Mouse (Mus musculus): ENCODE measurements around the gene Mpdu1. TPM values are rescaled to one million over a fixed set of nuclear protein-coding genes. Genes with fewer than 3 reads are reported as not detected.

Mpdu1 gene
- polyA plus RNA-seq, 1 experiment = 65.7 TPM

- H3K27ac ChIP-seq (ENCODE audit: insufficient read depth, low read length) = peak overlapping the region; percentile 65
- peak overlapping the region; percentile 68 for H3K4me3 ChIP-seq (ENCODE audit: low read depth, low read length)
- H3K27me3 ChIP-seq (ENCODE audit: control insufficient read depth, insufficient read depth, low read length, poor library complexity, severe bottlenecking) = no peaks in the 10 kb centered on the region
- no peaks in the 10 kb centered on the region for H3K9me3 ChIP-seq (replicated peaks; ENCODE audit: control insufficient read depth, insufficient read depth, low read length, poor library complexity, severe bottlenecking)
- no peaks in the 10 kb centered on the region for H3K4me1 ChIP-seq (ENCODE audit: control insufficient read depth, insufficient read depth, low read length)
- H3K9ac ChIP-seq (ENCODE audit: low read depth, poor library complexity, severe bottlenecking) = peak overlapping the region; percentile 85
- H3K36me3 ChIP-seq (ENCODE audit: control insufficient read depth, insufficient read depth, low read length, poor library complexity, severe bottlenecking) = peaks cover 5% of the 10 kb centered on the region; the same call in 1 of the 2 replicates
- no peak for TF ChIP-seq EP300 (IDR thresholded peaks at IDR 0.05; ENCODE audit: insufficient read depth, low read depth, low read length)
- no peak for TF ChIP-seq POLR2A (IDR thresholded peaks at IDR 0.05; ENCODE audit: insufficient read depth, low read length)
- TF ChIP-seq CTCF (IDR thresholded peaks at IDR 0.05; ENCODE audit: low read depth, low read length) = no peak
Observed at GRCm38 (mm10) chr11:69684936-69685335, 22.5 kb upstream of the Mpdu1 start.

DNA sequence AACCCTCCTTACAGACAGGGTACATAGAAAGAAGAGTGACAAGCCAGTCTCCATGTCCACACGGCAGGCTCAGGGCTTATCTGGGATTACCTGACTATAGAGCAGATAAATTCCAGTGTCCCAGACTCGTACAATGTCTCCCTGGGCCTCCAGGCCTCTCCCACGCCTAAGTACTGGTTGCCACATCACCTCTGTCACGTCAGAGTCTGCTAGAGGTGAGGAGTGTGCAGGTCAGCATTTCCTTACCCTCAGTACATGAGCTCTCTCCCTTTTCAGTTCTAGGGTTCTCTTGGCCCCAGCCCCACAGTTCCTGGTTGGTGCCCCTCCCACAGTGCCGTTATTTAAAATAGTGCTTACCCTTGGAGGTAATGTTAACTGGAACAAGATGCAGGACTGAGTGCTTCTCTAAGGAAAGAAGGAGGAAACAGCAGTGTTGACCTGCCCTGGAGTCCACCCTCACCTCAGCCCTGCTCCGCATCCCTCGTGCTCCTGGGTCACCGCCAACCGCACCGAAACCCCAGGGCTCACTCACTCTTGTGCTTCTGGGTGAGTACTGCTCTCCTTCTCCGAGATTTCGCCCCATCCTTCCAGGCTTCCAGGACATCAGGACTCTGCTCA, 21.8 kb upstream of the Mpdu1 start:
- Histone ChIP-seq H3K9me3 (replicated peaks; ENCODE audit: control insufficient read depth, insufficient read depth, low read length, poor library complexity, severe bottlenecking) (no peaks in the 10 kb centered on the region), H3K9ac (ENCODE audit: low read depth, poor library complexity, severe bottlenecking) (peak overlapping the region; percentile 85), H3K36me3 (ENCODE audit: control insufficient read depth, insufficient read depth, low read length, poor library complexity, severe bottlenecking) (peaks cover 11% of the 10 kb centered on the region), H3K27ac (ENCODE audit: insufficient read depth, low read length) (peak overlapping the region; percentile 65), H3K27me3 (ENCODE audit: control insufficient read depth, insufficient read depth, low read length, poor library complexity, severe bottlenecking) (no peaks in the 10 kb centered on the region), H3K4me1 (ENCODE audit: control insufficient read depth, insufficient read depth, low read length) (no peaks in the 10 kb centered on the region), H3K4me3 (ENCODE audit: low read depth, low read length) (peak overlapping the region; percentile 68)
- TF ChIP-seq CTCF (IDR thresholded peaks at IDR 0.05; ENCODE audit: low read depth, low read length) = no peak
- TF ChIP-seq POLR2A (IDR thresholded peaks at IDR 0.05; ENCODE audit: insufficient read depth, low read length) = no peak
- TF ChIP-seq EP300 (IDR thresholded peaks at IDR 0.05; ENCODE audit: insufficient read depth, low read depth, low read length) = no peak

DNA sequence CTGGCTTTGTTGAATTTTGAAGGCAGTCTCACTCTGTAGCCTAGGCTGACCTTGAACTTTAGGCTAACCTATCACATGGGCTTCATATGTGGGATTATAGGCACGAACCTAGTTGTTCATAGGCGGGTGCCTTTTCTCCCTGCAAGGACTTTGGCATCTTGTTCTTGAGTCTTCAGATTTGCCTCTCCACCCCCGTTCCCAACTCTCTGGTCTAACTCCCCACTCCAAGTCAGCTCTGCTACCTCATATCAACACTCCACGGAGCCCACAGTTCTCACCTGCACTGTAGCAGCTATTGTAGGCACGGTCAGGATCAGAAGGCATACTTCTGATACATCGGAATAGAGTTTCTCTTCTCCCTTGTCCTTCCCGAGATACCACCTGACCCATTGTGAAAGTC, 21.1 kb upstream of the Mpdu1 start:
- Histone ChIP-seq H3K4me1 (ENCODE audit: control insufficient read depth, insufficient read depth, low read length) (no peaks in the 10 kb centered on the region), H3K9ac (ENCODE audit: low read depth, poor library complexity, severe bottlenecking) (peak overlapping the region; percentile 85), H3K4me3 (ENCODE audit: low read depth, low read length) (peak overlapping the region; percentile 68), H3K27ac (ENCODE audit: insufficient read depth, low read length) (peak overlapping the region; percentile 65), H3K36me3 (ENCODE audit: control insufficient read depth, insufficient read depth, low read length, poor library complexity, severe bottlenecking) (peaks cover 18% of the 10 kb centered on the region), H3K27me3 (ENCODE audit: control insufficient read depth, insufficient read depth, low read length, poor library complexity, severe bottlenecking) (no peaks in the 10 kb centered on the region), H3K9me3 (replicated peaks; ENCODE audit: control insufficient read depth, insufficient read depth, low read length, poor library complexity, severe bottlenecking) (no peaks in the 10 kb centered on the region)
- TF ChIP-seq EP300 (IDR thresholded peaks at IDR 0.05; ENCODE audit: insufficient read depth, low read depth, low read length) = no peak
- no peak for TF ChIP-seq CTCF (IDR thresholded peaks at IDR 0.05; ENCODE audit: low read depth, low read length)
- TF ChIP-seq POLR2A (IDR thresholded peaks at IDR 0.05; ENCODE audit: insufficient read depth, low read length) = no peak

- Histone ChIP-seq H3K9me3 (replicated peaks; ENCODE audit: control insufficient read depth, insufficient read depth, low read length, poor library complexity, severe bottlenecking) (no peaks in the 10 kb centered on the region), H3K9ac (ENCODE audit: low read depth, poor library complexity, severe bottlenecking) (peak overlapping the region; percentile 85), H3K36me3 (ENCODE audit: control insufficient read depth, insufficient read depth, low read length, poor library complexity, severe bottlenecking) (peaks cover 24% of the 10 kb centered on the region), H3K27ac (ENCODE audit: insufficient read depth, low read length) (peak overlapping the region; percentile 65; the same call in 1 of the 2 replicates), H3K4me1 (ENCODE audit: control insufficient read depth, insufficient read depth, low read length) (no peaks in the 10 kb centered on the region), H3K4me3 (ENCODE audit: low read depth, low read length) (peak overlapping the region; percentile 71), H3K27me3 (ENCODE audit: control insufficient read depth, insufficient read depth, low read length, poor library complexity, severe bottlenecking) (no peaks in the 10 kb centered on the region)
- TF ChIP-seq POLR2A (IDR thresholded peaks at IDR 0.05; ENCODE audit: insufficient read depth, low read length) (no peak), CTCF (IDR thresholded peaks at IDR 0.05; ENCODE audit: low read depth, low read length) (peak; percentile 86)
Observed at GRCm38 (mm10) chr11:69682840-69683533, 20.5 kb upstream of the Mpdu1 start.

DNA sequence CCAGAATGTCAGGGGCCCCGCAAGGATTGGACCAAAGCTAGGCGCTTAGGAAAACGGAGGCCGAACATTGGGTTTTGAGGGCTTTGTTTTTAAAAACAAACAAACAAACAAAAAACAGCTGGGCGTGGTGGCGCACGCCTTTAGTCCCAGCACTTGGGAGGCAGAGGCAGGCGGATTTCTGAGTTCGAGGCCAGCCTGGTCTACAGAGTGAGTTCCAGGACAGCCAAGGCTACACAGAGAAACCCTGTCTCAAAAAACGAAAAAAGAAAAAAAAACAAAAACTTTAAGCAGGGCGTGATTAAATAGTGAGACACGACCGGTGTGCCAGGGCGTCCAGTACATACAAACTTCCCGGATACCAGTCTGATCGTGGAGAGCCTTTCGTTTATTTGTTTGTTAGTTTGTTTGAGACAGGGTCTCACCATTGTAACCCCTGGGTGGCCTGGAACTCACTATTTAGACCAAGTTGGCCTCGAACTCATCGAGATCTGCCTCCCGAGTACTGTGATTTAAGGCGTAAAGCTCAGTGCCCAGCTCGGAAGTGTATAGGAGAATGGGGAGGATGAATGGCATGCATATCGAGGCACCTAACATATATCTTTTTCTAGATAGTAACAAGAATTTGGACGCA, 19.9 kb upstream of the Mpdu1 start:
- Histone ChIP-seq H3K4me3 (ENCODE audit: low read depth, low read length) (peak overlapping the region; percentile 71), H3K27me3 (ENCODE audit: control insufficient read depth, insufficient read depth, low read length, poor library complexity, severe bottlenecking) (no peaks in the 10 kb centered on the region), H3K36me3 (ENCODE audit: control insufficient read depth, insufficient read depth, low read length, poor library complexity, severe bottlenecking) (peaks cover 30% of the 10 kb centered on the region), H3K27ac (ENCODE audit: insufficient read depth, low read length) (peak overlapping the region; percentile 32), H3K9ac (ENCODE audit: low read depth, poor library complexity, severe bottlenecking) (peak overlapping the region; percentile 85), H3K9me3 (replicated peaks; ENCODE audit: control insufficient read depth, insufficient read depth, low read length, poor library complexity, severe bottlenecking) (no peaks in the 10 kb centered on the region), H3K4me1 (ENCODE audit: control insufficient read depth, insufficient read depth, low read length) (no peaks in the 10 kb centered on the region)
- TF ChIP-seq CTCF (IDR thresholded peaks at IDR 0.05; ENCODE audit: low read depth, low read length) = no peak
- no peak for TF ChIP-seq POLR2A (IDR thresholded peaks at IDR 0.05; ENCODE audit: insufficient read depth, low read length)
- TF ChIP-seq EP300 (IDR thresholded peaks at IDR 0.05; ENCODE audit: insufficient read depth, low read depth, low read length) = no peak
